Mouse (Mus musculus) monocyte, adult 59 days (primary cell): ENCODE results near the gene Arpp21. TPM values are rescaled to one million over a fixed set of nuclear protein-coding genes. Genes with fewer than 3 reads are reported as not detected.

Experiments
- total RNA-seq, 2 experiments: library from RNA; stranded (reverse); gene quantifications; one replicate each; pipeline ENCODE4 v1.2.4; 2023

Arpp21 gene
- total RNA-seq: not detected

DNA sequence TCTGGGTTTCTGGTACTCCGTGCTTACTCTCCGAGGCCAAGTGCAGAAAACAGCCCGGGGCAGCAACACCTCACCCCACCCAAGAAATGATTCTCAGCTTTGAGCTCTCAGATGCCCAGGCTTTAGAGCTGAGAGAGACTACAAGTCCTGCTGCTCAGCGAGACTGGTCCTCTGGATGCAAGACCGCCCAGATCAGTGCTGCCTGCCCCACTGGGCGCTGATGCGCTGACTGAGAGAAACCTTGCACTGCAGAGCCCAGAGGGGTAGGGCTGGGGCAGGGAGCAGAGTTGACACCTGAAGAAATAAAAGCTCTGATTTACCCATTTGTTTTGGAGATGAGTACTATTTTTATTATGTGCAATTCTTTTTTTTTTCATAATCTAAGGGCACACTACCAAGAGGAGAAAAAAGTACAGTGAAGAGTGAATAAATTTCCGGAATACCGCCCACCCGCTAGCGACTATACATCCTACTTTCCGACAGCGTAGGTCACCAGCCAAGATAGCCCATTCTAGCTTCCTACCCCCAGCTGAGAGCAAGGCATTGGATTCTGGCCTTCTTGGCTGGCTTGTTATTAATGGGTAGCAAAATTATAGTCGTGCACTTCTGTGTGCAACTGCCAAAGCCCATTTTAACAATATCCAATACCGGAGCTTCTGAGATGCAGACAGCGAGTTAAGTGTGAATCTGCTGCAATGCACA, at the start of gene Arpp21:
Gene Arpp21 (minus strand): TSS at position 243 of the 702 bp plus-strand sequence.

